Mouse (Mus musculus) CD4-positive, CD25-positive, alpha-beta regulatory T cell (primary cell): ENCODE results near the gene Lcp2. TPM values are rescaled to one million over a fixed set of nuclear protein-coding genes. Genes with fewer than 3 reads are reported as not detected.

ENCODE experiments used
- polyA plus RNA-seq: library from polyadenylated mRNA; unstranded; fragments of 100-300 nt; shearing (Covaris generic); gene quantifications from one replicate; pipeline ENCODE4 v1.2.1, GENCODE M21; 2017

The Lcp2 gene
- 391 TPM for polyA plus RNA-seq

GRCm38 (mm10) chr11:34046767-34047541, at the start of gene Lcp2:
TSS of gene Lcp2 (plus strand) at chr11:34046920.

GRCm38 (mm10) chr11:34098422-34098821, 51.7 kb downstream of the Lcp2 start, which contains the start of gene 4930469K13Rik:
TSS of gene 4930469K13Rik (minus strand) at chr11:34098554.

Other genes starting within 250 kb of the Lcp2 start
- 0.23 TPM for gene Kcnmb1, start 83.9 kb upstream of the Lcp2 start, polyA plus RNA-seq
- not detected for gene Kcnip1, start 53.8 kb upstream of the Lcp2 start, polyA plus RNA-seq
- 1.1 TPM for gene 4930469K13Rik, start 51.6 kb downstream of the Lcp2 start, polyA plus RNA-seq
- not detected for gene Foxi1, start 161.2 kb downstream of the Lcp2 start, polyA plus RNA-seq